Mouse (Mus musculus): Measurements from ENCODE around the gene Cartpt. TPM values are rescaled to one million over a fixed set of nuclear protein-coding genes. Genes with fewer than 3 reads are reported as not detected.
A peak's percentile ranks its signal among the peaks of the same experiment; 100 is the strongest.
"Not testable (repeated sequence)": the region's sequence is repeated elsewhere in the genome, so short reads cannot be mapped to it uniquely, and the experiment has no call there.

Gene Cartpt
- total RNA-seq, 2 experiments from 2014 or later: 0.34 to 0.48 TPM

- no peak for DNase-seq
Observed at GRCm38 (mm10) chr13:99855229-99855628, 45.7 kb downstream of the Cartpt start.

GRCm38 (mm10) chr13:99853131-99853530 is 47.8 kb downstream of the Cartpt start:
- DNase-seq: no peak

DNA sequence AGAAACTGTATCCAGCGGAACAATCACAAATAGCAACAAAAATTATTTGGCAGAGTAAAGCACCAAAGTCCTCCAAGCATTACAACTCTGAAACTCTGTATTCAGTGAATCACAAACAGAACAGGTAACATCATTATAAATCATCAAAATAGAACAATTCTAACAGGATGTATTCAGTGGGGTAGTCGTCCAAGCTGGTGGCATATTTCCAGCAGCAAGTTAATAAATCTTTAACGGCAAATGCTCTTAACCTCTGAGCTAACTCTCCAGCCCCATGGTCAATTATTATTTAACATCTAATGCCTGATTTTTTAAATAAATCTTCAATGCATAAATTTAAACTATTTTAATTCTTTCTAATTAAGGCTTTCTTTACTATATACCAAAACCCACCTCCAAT is 48.5 kb downstream of the Cartpt start:
- not testable (repeated sequence) for DNase-seq

DNA sequence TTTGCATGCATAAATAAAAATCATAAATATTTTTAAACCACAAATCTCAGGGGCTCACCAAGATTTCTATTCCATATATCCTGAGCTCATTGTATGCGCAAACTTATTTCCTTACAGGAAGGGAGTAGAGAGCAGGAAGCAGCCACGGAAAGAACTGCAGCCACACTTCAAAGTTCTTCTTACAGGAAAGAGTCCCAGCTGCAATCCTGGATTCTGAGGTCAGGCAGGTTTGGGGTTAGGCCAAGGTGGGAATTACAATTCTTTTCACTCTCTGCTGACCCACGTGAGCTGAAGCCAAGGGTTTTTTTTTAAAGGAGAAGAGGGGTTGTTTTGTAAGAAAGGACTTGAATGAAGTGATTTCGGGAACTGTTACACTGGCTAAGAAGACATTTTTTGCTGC is 49.9 kb downstream of the Cartpt start:
- peak; percentile 43 for DNase-seq

DNA sequence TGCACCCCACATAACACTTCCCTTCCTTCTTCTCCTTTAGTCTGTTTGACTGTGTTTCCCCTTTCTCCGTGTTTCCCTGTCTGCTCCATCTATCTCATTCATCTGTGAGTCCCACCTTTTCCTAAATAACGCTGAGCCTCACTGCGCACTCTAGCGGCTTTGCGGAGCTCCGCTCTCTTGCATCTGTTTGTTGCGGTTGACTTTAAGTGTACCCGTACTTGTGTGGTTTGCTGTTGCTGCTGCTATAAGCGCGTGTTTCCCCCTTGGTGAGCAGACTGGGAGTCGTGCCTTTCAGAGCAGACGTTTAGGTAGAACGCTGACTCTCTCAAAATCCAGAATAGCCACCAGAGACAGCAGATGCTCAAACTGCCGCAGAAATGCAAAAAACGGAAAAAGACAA is 51.3 kb downstream of the Cartpt start:
- no peak for DNase-seq

Other genes with a start within 250 kb of the Cartpt start
- 10 to 100 TPM; 26.7 to 29.5 TPM for gene Mccc2, start 114.5 kb upstream of the Cartpt start, total RNA-seq (2021)
- 10 to 100 TPM; 27.2 to 28.3 TPM for gene Bdp1, start 203.0 kb upstream of the Cartpt start, total RNA-seq (2021)
- 10 to 100 TPM; 20.8 to 28.8 TPM for gene Serf1, start 206.9 kb upstream of the Cartpt start, total RNA-seq (2021)
- 10 to 100 TPM; 33.0 TPM for gene Smn1, start 223.8 kb upstream of the Cartpt start, total RNA-seq (2021)

All from heart, postnatal 4 days (tissue).